Mouse (Mus musculus): Measurements from ENCODE around the gene Cnnm2.

DNA sequence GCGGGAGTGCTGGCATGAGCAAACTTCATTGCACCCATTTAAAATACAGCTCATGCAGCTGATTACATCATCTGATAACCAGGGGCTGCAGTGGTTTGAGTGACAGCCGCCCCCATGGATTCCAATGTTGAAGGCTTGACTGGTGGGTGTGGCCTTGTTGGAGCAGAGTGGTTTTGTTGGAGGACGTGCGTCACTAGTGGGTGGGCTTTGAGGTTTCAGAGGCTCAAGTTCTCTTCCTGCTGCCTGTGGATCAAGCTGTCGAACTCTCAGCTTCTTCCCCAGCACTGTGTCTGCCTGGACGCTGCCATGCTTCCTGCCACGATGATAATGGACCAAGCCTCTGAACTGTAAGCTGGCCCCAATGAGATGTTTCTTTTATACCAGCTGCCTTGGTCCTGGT is 57.9 kb downstream of the Cnnm2 start:
- TF ChIP-seq E2F4 (IDR thresholded peaks at IDR 0.05; ENCODE audit: borderline replicate concordance, low read depth, low read length): no peak
- TF ChIP-seq USF1 (IDR thresholded peaks at IDR 0.05; ENCODE audit: low read depth, low read length): no peak
- no peak for TF ChIP-seq POLR2A (IDR thresholded peaks at IDR 0.05; ENCODE audit: control insufficient read depth in 1 of 2, insufficient read depth in 1 of 2, low read depth in 1 of 2, low read length in 2 of 2, poor library complexity in 1 of 2)
- no peak for TF ChIP-seq CTCF (IDR thresholded peaks at IDR 0.05 in 2 of 3, conservative IDR thresholded peaks at IDR 0.05 in 1 of 3; ENCODE audit: control insufficient read depth in 1 of 3, insufficient read depth in 1 of 3, low read depth in 2 of 3, low read length in 3 of 3, poor library complexity in 1 of 3, severe bottlenecking in 1 of 3)
- TF ChIP-seq TAL1 (IDR thresholded peaks at IDR 0.05; ENCODE audit: low read length): no peak
- TF ChIP-seq ZNF384 (IDR thresholded peaks at IDR 0.05; ENCODE audit: low read depth, low read length): no peak
- no peak for TF ChIP-seq EP300 (IDR thresholded peaks at IDR 0.05; ENCODE audit: low read depth in 1 of 2, low read length in 2 of 2)
- no peak for TF ChIP-seq SIN3A (IDR thresholded peaks at IDR 0.05; ENCODE audit: low read length)
- no peak for TF ChIP-seq USF2 (IDR thresholded peaks at IDR 0.05; ENCODE audit: borderline replicate concordance in 1 of 2, insufficient read depth in 1 of 2, low read depth in 1 of 2, low read length in 2 of 2)
- no peak for TF ChIP-seq MYB (IDR thresholded peaks at IDR 0.05; ENCODE audit: low read depth, low read length)
- no peak for TF ChIP-seq GATA1 (IDR thresholded peaks at IDR 0.05; ENCODE audit: low read depth, low read length)
